Mouse (Mus musculus) neural tube, embryonic 11.5 days (tissue): ENCODE results near the gene Cbfa2t3. TPM values are rescaled to one million over a fixed set of nuclear protein-coding genes. Genes with fewer than 3 reads are reported as not detected.

Experiments used
- ATAC-seq: fragments of 200-750 bp; cut with Nextera tagmentation; 2 replicates; pipeline ENCODE4 v1.8.0; 2017; ENCODE audit warnings: moderate number of reproducible peaks, mild to moderate bottlenecking, moderate TSS enrichment, moderate library complexity; ENCODE audit not compliant: insufficient read depth, low FRiP score, low TSS enrichment
- DNase-seq: peaks from one replicate; pipeline ENCODE4 v3.0.0-alpha.2; 2015; ENCODE audit warnings: low spot score
- H3K27ac ChIP-seq: fragments of 300-500 bp; sonication (generic); 2 replicates; pipeline ENCODE4 v1.5.1; 2014; ENCODE audit warnings: low read depth, mild to moderate bottlenecking, low read length
- H3K27me3 ChIP-seq: fragments of 300-500 bp; sonication (generic); 2 replicates; pipeline ENCODE4 v1.6.1; 2014; ENCODE audit warnings: mild to moderate bottlenecking, low read length, mixed read lengths; ENCODE audit not compliant: control insufficient read depth, insufficient read depth
- H3K36me3 ChIP-seq: fragments of 300-500 bp; sonication (generic); 2 replicates; pipeline ENCODE4 v1.6.1; 2014; ENCODE audit warnings: mild to moderate bottlenecking, low read length, moderate library complexity, mixed read lengths; ENCODE audit not compliant: control insufficient read depth, insufficient read depth
- H3K4me1 ChIP-seq: fragments of 300-500 bp; sonication (generic); 2 replicates; pipeline ENCODE4 v1.6.1; 2014; ENCODE audit warnings: low read length, mixed read lengths; ENCODE audit not compliant: control insufficient read depth, insufficient read depth
- H3K4me2 ChIP-seq: fragments of 300-500 bp; sonication (generic); 2 replicates; pipeline ENCODE4 v1.6.1; 2014; ENCODE audit warnings: low read depth, mild to moderate bottlenecking, moderate library complexity
- H3K4me3 ChIP-seq: fragments of 300-500 bp; sonication (generic); 2 replicates; pipeline ENCODE4 v1.5.1; 2014; ENCODE audit warnings: low read depth, low read length
- H3K9ac ChIP-seq: fragments of 300-500 bp; sonication (generic); 2 replicates; pipeline ENCODE4 v1.6.1; 2014; ENCODE audit warnings: mild to moderate bottlenecking, low read length
- H3K9me3 ChIP-seq: fragments of 300-500 bp; sonication (generic); 2 replicates; pipeline ENCODE4 v1.6.1; 2016; ENCODE audit warnings: low read length; ENCODE audit not compliant: control insufficient read depth
- WGBS: fragments of 180-500 bp; shearing (Covaris S2); extraction: QIAGEN DNeasy Blood & Tissue Kit; methylation state at CpG from one replicate; pipeline ENCODE4 v1.1.7; 2014; 5-methylcytosine and 5-hydroxymethylcytosine counted together
- polyA plus RNA-seq: library from polyadenylated mRNA; unstranded; fragments of >200 nt; fragmentation: Nextera tagmentation; extraction: Ambion mirVana; gene quantifications from 2 replicates; pipeline ENCODE4 v1.2.1, GENCODE M21; 2014

The Cbfa2t3 gene
- polyA plus RNA-seq, 1 experiment from 2014 or later: 8.5 TPM

DNA sequence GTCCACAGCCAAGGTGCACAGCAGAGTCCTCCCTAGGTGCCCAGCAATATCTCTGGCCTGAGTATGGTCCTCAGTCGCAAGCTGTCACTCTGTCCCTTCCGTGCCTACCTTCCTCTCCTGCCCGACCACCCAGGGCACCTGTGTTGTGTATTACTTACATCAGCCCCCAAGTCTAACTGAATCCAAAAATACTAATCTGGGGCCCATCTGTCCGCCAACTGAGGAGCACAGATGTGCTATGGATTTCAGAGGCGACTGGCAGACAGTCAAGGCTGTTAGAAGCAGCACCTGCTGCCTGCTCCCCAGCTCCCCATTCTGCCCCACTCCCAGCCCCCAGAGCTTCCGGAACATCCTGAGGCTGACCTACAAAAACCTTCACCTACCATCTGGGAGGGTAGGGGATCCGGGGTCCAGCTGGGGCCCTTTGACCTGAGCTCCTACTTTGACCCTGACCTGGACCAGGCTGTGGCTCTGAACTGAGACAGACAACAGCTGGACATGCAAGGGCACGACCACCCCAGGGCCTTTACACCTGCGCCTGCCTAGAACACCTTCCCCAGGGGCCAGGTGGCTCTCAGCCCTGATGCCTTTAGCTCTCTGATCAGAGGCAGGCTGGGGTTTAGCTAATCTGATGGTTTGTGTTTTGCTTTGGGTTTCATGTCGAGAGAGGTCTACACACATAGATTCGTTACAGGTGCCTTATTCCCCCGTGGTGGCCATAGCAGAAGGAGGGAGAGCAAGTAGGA, 13.7 kb upstream of the Cbfa2t3 start:
- H3K4me3 ChIP-seq: no peak overlapping the region
- WGBS: 75% methylated on average over 12 of the region's 12 CpGs
- no peaks in the 10 kb centered on the region for H3K36me3 ChIP-seq
- H3K9ac ChIP-seq: no peak overlapping the region
- DNase-seq (no peak), ATAC-seq (no peak)
- H3K4me1 ChIP-seq: no peaks in the 10 kb centered on the region
- H3K9me3 ChIP-seq: no peaks in the 10 kb centered on the region
- H3K27ac ChIP-seq: no peak overlapping the region
- no peak overlapping the region for H3K4me2 ChIP-seq
- H3K27me3 ChIP-seq: no peaks in the 10 kb centered on the region

DNA sequence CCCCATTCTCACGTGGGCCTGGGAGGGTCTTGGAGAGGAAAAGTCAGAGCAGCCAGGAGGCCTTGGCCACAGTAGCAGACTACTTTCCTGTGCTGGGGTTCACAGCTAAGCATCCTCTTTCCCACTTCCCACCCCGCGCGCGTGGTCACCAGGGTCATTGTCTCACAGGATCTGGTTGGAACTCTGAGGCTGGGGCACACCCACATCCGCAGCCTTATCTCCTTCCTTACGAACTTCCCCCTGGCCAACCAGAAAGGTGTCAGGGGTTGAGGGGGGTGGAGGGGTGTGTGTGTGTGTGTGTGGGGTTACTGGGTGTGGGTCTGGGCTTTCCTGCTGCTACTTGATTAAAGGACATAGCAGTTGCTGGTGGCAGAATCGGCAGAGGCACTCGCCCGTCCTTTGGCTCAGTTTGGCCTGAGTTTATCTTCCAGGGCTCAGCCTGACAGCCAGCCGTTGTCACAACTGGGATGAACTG, 13.0 kb upstream of the Cbfa2t3 start:
- 77% methylated on average over 11 of the region's 11 CpGs for WGBS
- Histone ChIP-seq H3K4me2 (no peak overlapping the region), H3K9ac (no peak overlapping the region), H3K27ac (no peak overlapping the region), H3K36me3 (no peaks in the 10 kb centered on the region), H3K4me1 (no peaks in the 10 kb centered on the region), H3K4me3 (no peak overlapping the region), H3K9me3 (no peaks in the 10 kb centered on the region), H3K27me3 (0 out of 2 replicates have a peak, but pooled peaks cover 3% of the 10 kb centered on the region)
- DNase-seq: no peak
- no peak for ATAC-seq

DNA sequence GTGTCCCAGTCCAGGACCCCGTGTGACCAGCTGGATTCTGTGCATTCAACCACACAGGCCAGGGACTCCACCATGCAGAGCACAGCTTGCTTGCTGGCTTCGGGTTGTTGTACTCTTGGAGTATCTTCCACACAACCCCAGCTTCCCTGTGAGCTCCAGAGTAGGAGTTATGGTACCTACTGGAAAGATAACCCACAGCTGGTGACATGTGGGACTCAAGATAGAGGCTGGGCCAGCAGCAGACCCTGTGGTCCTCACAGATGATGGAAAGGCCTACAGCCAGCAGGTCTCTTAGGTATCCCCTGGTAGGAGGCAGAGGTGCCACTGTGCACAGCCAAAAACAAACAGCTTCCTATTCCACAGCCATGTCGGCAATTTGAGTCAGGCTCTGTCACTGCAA, 12.6 kb upstream of the Cbfa2t3 start:
- Histone ChIP-seq H3K27me3 (0 out of 2 replicates have a peak, but pooled peaks cover 4% of the 10 kb centered on the region), H3K36me3 (no peaks in the 10 kb centered on the region), H3K4me1 (no peaks in the 10 kb centered on the region), H3K9ac (no peak overlapping the region), H3K4me2 (no peak overlapping the region), H3K4me3 (no peak overlapping the region), H3K27ac (no peak overlapping the region), H3K9me3 (no peaks in the 10 kb centered on the region)
- DNase-seq (no peak), ATAC-seq (no peak)
- WGBS: 84% methylated on average over 3 of the region's 3 CpGs

DNA sequence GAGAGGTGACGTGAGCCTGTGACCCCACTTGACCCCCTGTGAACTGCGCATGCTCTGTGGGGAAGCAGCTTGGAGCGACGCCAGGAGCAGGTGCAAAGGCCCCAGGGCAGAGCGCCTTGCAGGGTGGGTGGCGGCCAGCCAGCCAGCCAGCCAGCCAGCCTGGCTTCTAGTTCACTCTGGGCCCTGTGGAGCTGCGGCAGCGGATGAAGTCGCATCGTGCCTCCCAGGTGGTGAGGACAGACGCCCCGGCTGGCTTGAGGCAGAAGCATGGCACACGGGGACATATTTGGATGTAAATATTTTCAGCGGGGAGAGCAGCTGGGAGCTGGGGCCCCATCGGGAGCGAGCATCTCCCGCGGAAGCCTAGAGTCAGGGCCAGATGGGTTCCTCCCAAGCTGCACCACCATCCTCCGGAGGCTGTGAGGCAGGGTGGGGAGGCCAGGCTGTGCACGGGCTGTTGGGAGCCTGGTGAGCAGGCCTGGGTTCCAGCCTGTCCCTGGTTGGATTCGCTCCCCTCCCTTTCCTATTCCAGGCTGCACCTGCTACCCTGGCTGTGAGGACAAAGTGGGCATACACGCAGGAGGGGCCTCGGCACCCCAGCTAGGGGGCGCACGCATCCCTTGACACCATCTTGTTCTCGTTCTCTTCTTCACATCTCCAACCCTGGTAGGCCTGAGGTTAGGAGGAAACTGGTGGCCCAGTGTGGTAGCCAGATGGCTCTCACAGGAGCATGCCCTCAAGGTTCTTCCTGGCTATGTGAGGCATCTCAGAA, 10.6 kb upstream of the Cbfa2t3 start:
- no peak overlapping the region for H3K9ac ChIP-seq
- H3K27ac ChIP-seq: peak overlapping the region; percentile 21
- H3K36me3 ChIP-seq: no peaks in the 10 kb centered on the region
- ATAC-seq (peak; percentile 74; the same call in 1 of the 2 replicates), DNase-seq (peak; percentile 62)
- H3K4me2 ChIP-seq: no peak overlapping the region
- H3K27me3 ChIP-seq: 0 out of 2 replicates have a peak, but pooled peaks cover 4% of the 10 kb centered on the region
- H3K9me3 ChIP-seq: no peaks in the 10 kb centered on the region
- 0 out of 2 replicates have a peak, but pooled peaks cover 5% of the 10 kb centered on the region for H3K4me1 ChIP-seq
- 43% methylated on average over 26 of the region's 26 CpGs for WGBS
- no peak overlapping the region for H3K4me3 ChIP-seq

DNA sequence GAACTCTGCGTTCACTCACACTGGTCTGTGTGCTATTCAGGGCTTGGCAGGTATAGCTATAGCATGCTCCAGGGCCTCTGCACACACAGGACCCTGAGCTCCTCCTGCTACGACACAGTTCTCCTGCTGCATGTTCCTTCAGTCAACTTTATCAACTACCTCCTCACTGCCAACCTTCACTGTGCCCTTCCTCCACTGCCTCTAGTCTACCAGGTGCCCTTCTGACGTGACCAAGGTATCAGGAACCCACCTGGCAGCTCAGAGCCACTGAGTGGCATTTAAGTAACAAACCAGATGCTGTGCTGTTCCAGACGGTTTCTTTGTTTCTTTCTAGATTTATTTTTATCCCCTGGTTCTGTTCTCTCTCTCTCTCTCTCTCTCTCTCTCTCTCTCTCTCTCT, 8.3 kb upstream of the Cbfa2t3 start:
- Histone ChIP-seq H3K4me1 (0 out of 2 replicates have a peak, but pooled peaks cover 5% of the 10 kb centered on the region), H3K4me3 (no peak overlapping the region), H3K9ac (no peak overlapping the region), H3K27me3 (0 out of 2 replicates have a peak, but pooled peaks cover 4% of the 10 kb centered on the region), H3K36me3 (no peaks in the 10 kb centered on the region), H3K4me2 (no peak overlapping the region), H3K27ac (no peak overlapping the region), H3K9me3 (no peaks in the 10 kb centered on the region)
- DNase-seq (no peak), ATAC-seq (no peak)
- 69% methylated on average over 4 of the region's 4 CpGs for WGBS

DNA sequence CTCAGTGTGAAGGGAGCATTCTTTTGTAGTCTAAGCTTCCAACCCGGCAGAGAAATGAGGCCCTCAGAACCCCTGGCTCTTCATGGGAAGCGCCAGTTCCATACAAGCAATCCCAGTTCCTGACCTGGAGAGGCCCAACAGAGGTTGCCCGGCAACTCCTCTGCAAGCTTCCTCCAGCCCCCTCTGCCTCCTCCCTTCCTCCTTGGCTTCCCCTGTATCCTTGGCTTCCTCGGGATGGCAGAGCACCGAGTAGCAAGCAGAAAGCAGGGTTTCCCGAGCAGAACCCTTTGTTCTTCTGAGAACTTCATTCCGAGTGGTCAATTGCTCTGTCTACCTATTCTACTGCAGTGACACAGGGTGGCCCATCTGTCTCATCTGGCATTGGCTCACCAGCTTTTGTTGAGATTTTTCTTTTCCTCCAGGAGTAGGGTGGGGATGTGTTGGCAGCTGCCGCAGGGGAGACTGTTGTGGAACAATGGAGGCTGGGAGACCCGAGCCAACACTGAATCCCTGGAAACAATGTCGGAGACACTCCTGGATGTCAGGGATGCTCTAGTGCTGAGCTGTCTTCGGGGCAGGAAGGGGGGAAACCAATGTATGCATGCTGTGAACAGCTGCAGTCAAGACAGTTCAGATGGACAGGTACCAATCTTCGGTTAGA, 7.1 kb upstream of the Cbfa2t3 start:
- H3K9ac ChIP-seq: no peak overlapping the region
- no peaks in the 10 kb centered on the region for H3K9me3 ChIP-seq
- 0 out of 2 replicates have a peak, but pooled peaks cover 5% of the 10 kb centered on the region for H3K4me1 ChIP-seq
- H3K27me3 ChIP-seq: 0 out of 2 replicates have a peak, but pooled peaks cover 4% of the 10 kb centered on the region
- ATAC-seq: no peak
- no peaks in the 10 kb centered on the region for H3K36me3 ChIP-seq
- whole genome bisulfite sequencing: 49% methylated on average over 12 of the region's 12 CpGs
- DNase-seq: no peak
- no peak overlapping the region for H3K27ac ChIP-seq
- H3K4me3 ChIP-seq: no peak overlapping the region
- no peak overlapping the region for H3K4me2 ChIP-seq

DNA sequence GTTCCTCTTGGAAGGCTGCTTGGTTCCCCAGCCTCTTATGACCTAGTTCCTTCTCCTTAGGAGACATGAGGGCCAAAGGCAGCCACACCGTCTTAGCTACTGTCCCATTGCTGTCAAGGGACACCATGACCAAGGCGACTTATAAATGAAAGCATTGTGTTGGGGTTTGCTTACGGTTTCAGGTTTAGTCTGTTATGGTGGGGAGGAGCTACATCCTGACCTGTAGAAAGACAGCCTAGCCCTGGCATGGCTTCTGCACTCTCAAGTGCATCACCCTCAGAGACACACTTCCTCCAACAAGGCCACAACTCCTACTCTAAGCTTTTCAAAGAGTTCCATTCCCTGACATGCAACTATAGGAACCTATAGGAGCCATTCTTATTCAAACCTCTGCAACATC, 5.7 kb upstream of the Cbfa2t3 start:
- H3K4me1 ChIP-seq: 0 out of 2 replicates have a peak, but pooled peaks cover 5% of the 10 kb centered on the region
- H3K27me3 ChIP-seq: 0 out of 2 replicates have a peak, but pooled peaks cover 4% of the 10 kb centered on the region
- ATAC-seq (no peak), DNase-seq (no peak)
- no peaks in the 10 kb centered on the region for H3K36me3 ChIP-seq
- H3K9me3 ChIP-seq: no peaks in the 10 kb centered on the region
- H3K4me2 ChIP-seq: no peak overlapping the region
- H3K27ac ChIP-seq: no peak overlapping the region
- whole genome bisulfite sequencing: 75% methylated on average over 3 of the region's 3 CpGs
- H3K9ac ChIP-seq: no peak overlapping the region
- no peak overlapping the region for H3K4me3 ChIP-seq

DNA sequence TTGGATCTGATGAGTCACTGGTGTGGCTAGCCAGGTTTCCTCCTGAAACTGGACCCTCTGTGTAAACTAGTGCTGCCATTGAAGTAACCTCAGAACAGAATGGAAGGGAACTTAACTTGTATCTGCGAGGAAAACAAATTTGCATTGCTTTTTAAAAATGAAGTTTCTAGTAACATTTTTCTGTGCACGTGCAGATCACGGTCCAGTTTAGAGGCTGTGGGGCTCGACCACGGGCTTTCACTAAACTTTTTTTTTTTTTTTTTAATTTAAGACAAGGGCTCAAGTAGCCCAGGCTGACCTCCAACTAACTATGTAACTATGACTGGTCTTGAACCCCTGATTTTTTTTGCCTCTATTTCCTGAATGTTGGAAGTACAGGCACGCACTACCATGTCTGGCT, 4.0 kb upstream of the Cbfa2t3 start:
- DNase-seq (no peak), ATAC-seq (no peak)
- no peaks in the 10 kb centered on the region for H3K9me3 ChIP-seq
- no peaks in the 10 kb centered on the region for H3K36me3 ChIP-seq
- 0 out of 2 replicates have a peak, but pooled peaks cover 4% of the 10 kb centered on the region for H3K27me3 ChIP-seq
- H3K27ac ChIP-seq: no peak overlapping the region
- WGBS: 90% methylated on average over 6 of the region's 6 CpGs
- H3K9ac ChIP-seq: no peak overlapping the region
- no peak overlapping the region for H3K4me2 ChIP-seq
- no peak overlapping the region for H3K4me3 ChIP-seq
- H3K4me1 ChIP-seq: 0 out of 2 replicates have a peak, but pooled peaks cover 5% of the 10 kb centered on the region
